Mouse (Mus musculus): Measurements from ENCODE around the gene Sgsm2. TPM values are rescaled to one million over a fixed set of nuclear protein-coding genes. Genes with fewer than 3 reads are reported as not detected.

Gene Sgsm2
- total RNA-seq, 2 experiments from 2014 or later = 85.2 to 93.8 TPM

DNA sequence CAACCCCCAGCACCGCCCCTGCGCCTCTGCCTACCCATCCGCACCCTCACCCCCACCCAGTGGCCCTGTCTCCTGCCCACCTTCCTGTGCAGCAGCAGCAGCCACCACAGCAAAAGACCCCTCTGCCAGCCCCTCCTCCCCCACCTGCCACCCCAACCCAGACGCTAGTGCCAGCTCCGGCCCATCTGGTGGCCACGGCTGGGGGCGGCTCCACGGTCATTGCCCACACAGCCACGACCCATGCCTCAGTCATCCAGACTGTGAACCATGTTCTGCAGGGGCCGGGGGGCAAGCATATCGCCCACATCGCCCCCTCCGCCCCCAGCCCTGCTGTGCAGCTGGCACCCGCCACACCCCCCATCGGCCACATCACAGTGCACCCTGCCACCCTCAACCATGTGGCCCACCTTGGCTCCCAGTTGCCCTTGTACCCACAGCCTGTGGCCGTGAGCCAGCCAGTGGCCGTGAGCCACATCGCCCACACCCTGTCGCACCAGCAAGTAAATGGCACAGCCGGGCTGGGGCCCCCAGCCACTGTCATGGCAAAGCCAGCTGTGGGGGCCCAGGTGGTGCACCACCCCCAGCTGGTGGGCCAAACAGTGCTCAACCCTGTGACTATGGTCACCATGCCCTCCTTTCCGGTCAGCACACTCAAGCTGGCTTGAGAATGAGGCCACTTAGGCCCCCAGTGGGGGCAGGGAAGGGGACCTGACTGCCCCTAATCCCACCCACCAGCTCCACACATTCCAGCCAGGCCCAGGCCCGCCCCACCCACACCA is 54.0 kb downstream of the Sgsm2 start:
- DNase-seq (ENCODE audit: low spot score in 2 of 2) = peak in 1 of 2 experiments; percentile 42

- no peak for DNase-seq (ENCODE audit: low spot score in 2 of 2)
Measured at GRCm38 (mm10) chr11:74842045-74842444, 54.8 kb downstream of the Sgsm2 start.

DNA sequence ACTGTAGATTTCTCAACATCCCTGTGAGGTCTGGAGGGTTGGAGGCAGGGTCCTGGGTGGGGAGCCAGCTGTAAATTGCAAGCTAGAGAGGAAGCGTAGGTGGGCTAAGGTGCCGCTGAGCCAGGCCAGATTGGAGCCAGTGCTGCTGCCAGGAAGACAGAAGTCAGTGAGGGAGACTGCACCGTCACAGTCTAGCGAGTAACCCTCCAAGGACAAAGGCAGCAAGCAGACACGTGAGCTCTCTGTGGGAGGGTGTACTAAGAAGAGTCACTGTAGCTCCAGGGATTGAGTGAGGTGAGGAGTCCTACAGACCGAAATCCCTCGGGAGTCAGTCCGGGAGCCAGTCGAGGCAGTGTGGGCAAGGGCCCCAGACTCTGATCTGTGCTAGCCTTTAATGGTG is 55.5 kb downstream of the Sgsm2 start:
- peak in 1 of 2 experiments; percentile 47 for DNase-seq (ENCODE audit: low spot score in 2 of 2)

DNA sequence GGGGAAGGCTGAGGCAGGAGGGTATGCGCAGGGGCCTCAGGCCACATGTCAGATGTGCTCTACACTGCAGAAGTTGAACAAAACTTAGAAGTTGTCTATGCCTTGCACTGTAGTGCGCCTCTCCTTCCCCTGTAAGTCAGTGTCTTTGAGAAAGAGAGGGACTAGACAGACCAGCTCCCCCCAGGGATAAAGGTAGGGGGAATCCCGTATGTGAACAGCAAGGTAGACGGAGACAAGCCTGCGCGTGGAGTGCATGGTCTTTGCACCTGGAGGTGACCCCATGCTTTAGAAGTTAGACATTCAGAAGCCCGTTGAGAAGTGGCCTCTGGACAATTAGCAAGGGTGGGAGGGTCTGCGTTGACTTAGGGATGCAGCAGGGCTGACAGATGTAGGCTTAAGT is 56.1 kb downstream of the Sgsm2 start:
- DNase-seq (ENCODE audit: low spot score in 2 of 2) = no peak

- no peak for DNase-seq (ENCODE audit: low spot score in 2 of 2)
Measured at GRCm38 (mm10) chr11:74839860-74840715, 56.8 kb downstream of the Sgsm2 start.

- peak; percentile 58 to 71 for DNase-seq (ENCODE audit: low spot score in 2 of 2)
Measured at GRCm38 (mm10) chr11:74838971-74839370, 57.9 kb downstream of the Sgsm2 start.

GRCm38 (mm10) chr11:74838441-74838840 is 58.4 kb downstream of the Sgsm2 start:
- DNase-seq (ENCODE audit: low spot score in 2 of 2) = peak; percentile 88 to 92

DNA sequence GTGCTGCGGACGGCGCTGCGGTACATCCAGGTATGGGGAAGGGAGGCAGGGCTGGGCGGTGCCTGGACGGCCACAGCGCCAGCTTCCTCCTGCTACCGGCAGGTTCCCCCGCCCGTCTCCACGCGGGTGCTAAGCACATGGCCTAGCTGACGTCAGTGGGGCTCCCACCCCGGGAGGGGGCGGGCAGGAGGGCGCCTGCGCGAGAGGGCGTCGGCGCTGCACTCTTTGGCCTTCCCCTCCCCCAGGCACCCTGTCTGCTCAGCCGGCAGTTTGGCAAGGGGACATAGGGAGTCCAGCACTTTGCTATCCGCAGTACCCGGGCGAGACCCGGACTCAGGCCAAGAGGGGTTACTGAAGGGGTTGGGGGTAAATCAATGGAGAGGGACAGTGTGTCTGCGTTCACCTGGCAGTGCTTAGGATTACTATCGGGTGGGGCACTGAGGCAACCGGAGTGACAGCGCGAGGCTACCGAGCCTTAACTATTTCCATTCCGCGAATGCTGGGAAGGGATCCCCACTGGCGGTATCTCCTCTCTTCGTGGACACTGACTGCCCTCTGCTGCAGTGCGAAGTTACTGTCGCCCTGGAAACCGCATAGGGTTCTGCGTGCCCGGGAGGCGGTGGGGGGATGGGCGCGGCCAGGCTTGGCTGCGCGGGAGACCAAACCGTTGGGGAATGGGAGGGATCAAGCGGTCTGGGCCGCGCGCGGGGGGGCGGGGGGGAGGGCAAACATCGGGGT is 59.0 kb downstream of the Sgsm2 start:
- DNase-seq (ENCODE audit: low spot score in 2 of 2) = peak; percentile 93 to 94

DNA sequence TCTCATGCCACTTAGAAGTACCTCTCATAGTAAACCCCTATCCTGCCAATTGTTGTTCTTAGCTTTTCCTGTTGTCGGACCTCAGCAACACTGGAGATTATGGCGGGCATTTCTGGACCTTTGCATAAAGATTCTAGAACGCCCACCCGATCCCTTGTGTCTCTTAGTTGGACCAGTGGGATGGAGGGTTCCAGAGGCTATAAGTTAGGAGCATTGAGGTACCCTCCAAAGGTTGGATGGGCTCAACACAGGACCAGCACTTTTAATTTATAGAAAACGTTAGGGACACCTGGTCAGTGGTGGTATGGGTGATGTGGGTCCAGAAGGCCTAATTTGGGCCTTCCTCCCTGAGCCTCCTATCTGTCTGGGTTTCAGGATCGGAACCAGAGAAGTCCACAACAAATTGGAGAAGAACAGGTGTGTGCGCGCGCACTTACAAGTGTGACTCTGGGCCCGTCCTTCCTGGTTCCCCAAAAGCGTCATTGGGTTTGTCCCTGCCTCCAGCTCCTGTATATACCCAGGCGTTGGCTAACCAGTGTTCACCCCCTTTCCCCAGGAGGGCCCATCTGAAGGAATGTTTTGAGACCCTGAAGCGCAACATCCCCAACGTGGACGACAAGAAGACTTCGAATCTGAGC is 59.7 kb downstream of the Sgsm2 start:
- DNase-seq (ENCODE audit: low spot score in 2 of 2) = no peak

DNA sequence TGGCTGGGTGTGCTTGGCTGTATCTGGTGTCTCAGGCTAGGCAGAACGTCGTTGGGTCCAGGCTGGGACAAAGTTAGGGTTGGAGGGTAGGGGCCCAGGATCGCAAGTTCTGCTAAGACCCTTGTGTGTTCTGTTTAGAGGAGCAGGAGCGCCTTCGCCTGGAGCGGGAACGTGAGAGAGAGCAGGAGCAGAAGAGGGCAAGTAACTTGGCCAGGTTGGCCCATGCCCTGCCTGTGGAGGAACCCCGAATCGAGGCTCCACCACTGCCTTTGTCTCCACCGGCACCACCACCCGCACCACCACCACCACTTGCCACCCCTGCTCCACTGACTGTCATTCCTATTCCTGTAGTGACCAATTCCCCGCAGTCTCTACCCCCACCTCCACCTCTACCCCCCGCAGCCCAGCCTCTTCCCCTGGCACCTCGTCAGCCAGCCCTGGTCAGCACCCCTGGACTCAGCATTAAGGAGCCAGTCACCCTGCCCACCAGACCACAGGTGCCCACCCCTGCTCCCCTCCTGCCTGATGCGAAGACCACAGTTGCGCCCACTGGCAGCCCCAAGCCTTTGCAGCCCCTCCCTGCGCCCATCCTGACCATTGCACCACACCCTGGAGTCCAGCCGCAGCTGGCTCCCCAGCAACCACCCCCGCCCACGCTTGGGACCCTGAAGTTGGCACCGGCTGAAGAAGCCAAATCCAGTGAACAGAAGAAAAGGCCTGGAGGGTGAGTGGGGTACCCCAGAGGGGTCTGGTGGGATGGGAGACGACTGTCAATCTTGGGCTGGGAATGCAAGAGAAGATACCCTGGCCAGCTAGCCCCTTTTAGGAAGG is 60.4 kb downstream of the Sgsm2 start:
- DNase-seq (ENCODE audit: low spot score in 2 of 2) = no peak

DNA sequence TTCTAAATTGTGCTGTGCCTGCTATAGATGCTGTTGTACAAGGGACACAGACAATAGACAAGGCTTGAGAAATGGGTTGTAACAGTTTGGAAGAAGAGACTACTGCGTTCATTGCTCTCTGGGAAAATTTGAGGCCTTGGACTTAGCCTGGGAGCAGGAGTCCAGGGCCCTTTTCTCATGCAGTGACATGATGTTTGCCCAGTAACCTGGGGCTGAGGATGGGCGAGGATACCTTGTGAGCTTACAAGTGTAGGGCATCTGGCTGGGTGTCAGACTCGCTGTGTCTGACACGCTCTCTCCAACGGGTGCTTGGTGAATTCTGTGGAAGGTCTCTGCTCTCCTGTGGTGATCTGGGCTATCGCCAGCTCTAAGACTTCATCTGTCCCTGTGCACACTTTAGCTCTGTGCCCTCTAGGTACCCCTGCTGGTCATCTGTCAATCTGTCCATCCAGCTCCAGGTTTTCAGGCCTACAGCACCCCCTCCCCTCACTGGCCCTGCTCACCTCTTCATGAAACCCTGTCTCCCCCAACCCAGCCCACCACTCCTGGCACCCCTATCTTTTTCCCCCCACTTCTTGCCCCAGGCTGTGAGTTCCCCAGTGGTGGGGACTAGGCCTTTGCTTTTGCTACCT is 61.2 kb downstream of the Sgsm2 start:
- DNase-seq (ENCODE audit: low spot score in 2 of 2) = no peak

GRCm38 (mm10) chr11:74834650-74835277 is 62.1 kb downstream of the Sgsm2 start:
- no peak for DNase-seq (ENCODE audit: low spot score in 2 of 2)

DNA sequence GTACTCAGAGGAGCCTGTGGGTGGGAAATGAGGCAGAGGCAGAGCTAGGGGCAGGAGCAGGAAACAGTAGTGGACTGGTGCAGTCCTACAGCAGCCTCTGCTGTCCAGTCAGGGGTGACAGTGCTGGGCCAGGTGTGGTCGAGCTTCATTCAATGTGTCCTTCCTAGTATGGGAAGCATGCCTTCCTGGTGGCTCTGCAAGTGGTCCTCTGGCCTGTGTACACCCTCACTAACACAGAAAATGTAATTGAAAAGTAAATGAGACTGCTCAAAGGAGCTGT is 62.6 kb downstream of the Sgsm2 start:
- no peak for DNase-seq (ENCODE audit: low spot score in 2 of 2)

- DNase-seq (ENCODE audit: low spot score in 2 of 2) = no peak
Measured at GRCm38 (mm10) chr11:74833536-74834358, 63.1 kb downstream of the Sgsm2 start.

GRCm38 (mm10) chr11:74832503-74833143 is 64.2 kb downstream of the Sgsm2 start:
- peak; percentile 46 to 71 for DNase-seq (ENCODE audit: low spot score in 2 of 2)

DNA sequence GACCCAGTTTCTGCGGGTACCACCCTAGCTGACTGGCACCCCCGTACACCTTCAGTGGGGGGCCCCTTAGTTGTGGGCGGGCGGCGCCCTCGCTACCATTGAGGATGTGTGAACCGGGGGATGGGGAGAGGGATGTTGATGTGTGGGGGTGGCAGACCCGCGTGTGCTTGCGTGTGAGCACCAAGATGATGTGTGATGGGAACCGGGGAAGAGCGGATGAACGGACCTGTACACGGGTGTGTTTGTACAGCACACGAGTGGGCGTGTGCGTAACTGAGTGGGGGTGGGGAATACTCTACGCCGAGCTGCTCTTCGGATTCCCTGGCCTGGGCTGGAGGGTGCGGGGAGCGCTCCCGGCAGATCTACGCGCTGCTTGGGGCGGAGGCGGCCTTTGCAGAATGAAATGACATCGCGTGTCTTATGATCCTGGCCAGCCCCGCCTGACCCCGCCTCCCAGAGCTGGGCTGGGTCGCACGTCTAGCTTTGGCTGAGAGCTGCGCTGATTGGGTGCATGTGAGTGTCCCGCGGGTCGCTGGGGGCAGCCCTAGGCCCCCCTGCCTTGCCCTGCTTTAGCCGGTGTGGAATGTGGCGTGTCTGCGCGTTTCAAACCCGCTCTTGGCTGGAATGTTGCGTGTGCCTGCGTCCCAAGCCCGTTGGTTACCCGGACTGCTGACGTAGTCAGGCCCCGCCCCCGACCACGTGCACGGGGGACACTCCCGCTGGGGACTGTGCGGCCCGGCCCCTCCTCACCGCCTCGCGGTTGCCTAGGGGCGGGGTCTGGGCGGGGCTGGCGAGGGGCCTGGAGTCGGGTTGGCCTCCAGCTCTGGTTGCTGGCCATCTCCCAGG is 65.0 kb downstream of the Sgsm2 start:
- DNase-seq (ENCODE audit: low spot score in 2 of 2) = peak; percentile 97 to 98

- DNase-seq (ENCODE audit: low spot score in 2 of 2) = peak in 1 of 2 experiments; percentile 62
Measured at GRCm38 (mm10) chr11:74831191-74831605, 65.7 kb downstream of the Sgsm2 start.
